Mouse (Mus musculus) frontal cortex, postnatal 10 days (tissue): ENCODE data around the gene Pkd1l1.

Experiments
- DNase-seq, 2 experiments: peaks; one replicate each; pipeline ENCODE4 v3.0.0; 2022; ENCODE audit warnings: low spot score in 2 of 2, mixed read lengths in 1 of 2

Pkd1l1 gene

DNA sequence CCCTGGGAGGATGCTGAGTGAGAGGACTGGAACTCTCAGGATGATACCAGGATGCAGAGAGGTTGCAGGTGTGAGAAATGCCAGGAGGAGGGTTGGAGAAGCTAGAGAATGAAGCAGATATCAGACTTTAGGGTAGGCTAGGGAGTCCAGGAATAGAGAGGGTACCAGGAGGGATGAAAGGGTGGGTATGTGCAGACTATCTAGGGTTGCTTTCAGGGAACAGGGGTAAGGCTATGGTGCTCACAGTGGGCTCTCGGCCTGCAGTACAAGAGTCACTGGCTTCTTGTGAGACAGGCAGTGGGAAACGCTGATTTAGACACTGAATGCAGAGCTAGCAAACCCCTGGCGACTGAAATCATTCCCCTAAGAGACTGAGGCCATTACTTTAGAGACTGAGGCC, at the start of gene Pkd1l1:
Gene Pkd1l1 (minus strand): TSS at position 101 of the 400 bp plus-strand sequence.
- DNase-seq: no peak

GRCm38 (mm10) chr11:9020207-9020606, 47.1 kb upstream of the Pkd1l1 start:
- no peak for DNase-seq

DNA sequence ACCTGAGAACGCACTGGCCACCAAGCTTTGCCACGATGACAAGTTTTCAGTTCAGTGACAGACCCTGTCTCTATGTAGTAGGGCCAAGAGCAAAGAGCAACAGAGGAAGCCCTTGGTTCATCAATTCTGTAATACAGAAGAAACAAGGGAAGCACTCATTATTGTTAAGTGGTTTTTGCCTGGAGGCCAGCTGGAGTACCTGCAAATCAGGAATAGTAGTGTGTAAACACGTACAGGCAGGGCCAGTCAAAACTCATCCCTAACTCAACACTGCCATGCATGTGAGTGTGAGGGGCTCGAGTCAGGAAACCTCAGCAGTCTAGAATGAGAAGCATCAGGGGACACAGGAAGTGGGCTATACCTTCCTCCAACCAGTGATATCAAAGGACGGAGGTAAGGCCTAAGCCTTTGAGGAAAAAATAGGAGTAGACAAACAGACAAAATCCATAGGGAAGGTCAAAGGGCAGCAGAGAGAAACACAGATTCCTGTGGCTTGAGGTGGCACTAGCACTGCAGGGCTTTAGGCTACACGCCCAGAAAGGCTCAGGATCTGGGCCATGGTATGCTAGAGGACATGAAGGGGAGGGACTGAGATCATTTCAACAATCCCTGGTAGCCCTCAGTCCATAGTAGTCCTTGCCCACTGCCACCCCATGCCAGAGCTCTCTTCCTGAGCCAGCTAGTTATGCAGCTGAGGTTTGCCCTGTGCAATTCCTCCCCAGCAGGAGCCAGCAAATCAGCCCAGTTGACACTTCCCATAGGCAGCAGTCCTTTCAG, 45.6 kb upstream of the Pkd1l1 start:
- no peak for DNase-seq

DNA sequence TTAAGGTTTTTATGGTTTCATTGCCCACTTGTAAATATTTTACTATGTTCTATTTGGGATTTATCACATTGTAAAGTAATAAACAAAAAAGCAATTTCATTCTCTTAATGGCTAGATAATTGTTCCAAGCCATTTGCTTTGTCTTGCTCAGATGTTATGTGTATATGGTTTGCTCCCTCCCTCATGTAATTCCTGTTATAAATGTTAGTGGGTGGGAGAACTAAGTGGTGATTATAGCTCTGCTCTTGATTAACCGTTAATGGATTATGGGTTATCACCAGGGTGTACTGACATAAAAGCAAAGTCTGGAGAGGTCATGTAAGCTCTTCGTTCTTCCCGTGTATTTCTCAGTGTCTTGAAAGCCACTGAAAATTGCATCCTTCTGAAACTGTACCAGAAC, 41.7 kb upstream of the Pkd1l1 start:
- DNase-seq: no peak

DNA sequence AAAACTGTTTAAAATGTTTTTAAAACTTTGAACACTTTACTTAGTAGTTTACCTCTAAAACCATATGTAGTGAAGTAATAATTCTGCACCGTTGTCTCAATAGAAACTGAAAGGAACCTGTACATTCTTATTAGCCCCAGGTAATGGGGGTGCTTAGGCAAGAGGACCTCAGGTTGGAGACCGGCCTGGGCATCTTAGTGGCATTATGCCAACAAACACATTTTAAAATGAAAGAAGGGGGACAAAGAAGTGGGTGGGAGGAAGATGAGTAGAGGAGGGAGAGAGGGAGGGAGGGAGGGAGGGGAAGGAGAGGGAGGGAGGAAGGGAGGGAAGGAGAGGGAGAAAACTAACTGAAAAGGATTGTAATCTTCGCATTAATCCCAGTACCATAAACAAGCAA, 38.3 kb upstream of the Pkd1l1 start:
- no peak for DNase-seq

- DNase-seq: peak; percentile 58 to 76
Measured at GRCm38 (mm10) chr11:9010853-9011339, 37.8 kb upstream of the Pkd1l1 start, which contains the start of gene Hus1. Gene Hus1 (minus strand): TSS chr11:9011191.

GRCm38 (mm10) chr11:9010416-9010815, 37.4 kb upstream of the Pkd1l1 start:
- peak in 1 of 2 experiments; percentile 7 for DNase-seq

GRCm38 (mm10) chr11:9008761-9009160, 35.7 kb upstream of the Pkd1l1 start:
- DNase-seq: no peak

GRCm38 (mm10) chr11:8988084-8988483, 15.0 kb upstream of the Pkd1l1 start:
- no peak for DNase-seq

- no peak for DNase-seq
Measured at GRCm38 (mm10) chr11:8986058-8986457, 13.0 kb upstream of the Pkd1l1 start.

DNA sequence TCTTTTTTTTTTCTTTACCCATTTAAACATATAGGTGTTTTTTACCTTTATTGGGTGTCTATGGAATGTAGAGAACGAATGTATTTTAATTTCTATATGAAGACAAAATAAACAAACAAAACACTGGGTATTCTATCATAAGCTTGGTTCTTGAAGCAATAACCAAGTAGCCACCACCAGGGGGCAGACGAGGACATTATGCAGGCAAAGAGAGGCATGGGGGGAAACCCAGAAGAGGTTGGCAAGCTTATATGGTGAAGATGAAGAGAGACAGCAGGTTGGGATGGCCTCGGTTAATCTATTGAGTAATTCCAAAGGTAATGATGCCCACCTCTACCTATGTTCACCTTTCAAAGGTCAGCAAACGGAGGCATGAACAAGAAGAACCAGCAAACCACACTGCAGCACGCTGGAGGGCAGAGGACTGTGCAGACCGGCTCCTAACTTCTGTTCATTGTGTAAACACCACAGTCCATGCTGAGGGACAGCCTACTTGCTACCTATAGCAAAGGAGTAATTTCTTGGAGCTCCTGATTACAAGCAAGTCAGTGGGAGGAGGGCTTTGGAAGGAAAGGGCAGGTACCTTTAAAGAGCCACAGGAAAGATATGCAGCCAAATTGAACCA, 10.3 kb upstream of the Pkd1l1 start:
- peak; percentile 13 to 50 for DNase-seq

DNA sequence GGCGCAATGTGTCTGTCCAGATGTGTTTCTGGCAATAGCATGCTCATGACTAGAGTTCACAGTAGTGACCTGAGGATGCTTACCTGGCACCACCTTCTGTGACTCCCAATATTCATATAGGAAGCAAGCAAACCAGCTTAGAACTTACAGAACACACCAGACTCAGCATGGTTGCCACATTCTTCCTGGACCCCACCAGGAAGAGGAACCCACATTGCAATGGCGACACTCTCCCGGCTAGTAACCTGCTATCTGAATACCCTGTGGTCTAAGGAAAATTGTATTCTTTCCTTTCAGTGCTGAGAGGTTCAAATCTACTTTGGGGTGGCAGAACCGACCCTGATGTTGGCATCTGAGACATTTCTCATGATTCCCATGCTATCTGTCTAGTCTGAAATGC, 5.1 kb upstream of the Pkd1l1 start:
- no peak for DNase-seq

DNA sequence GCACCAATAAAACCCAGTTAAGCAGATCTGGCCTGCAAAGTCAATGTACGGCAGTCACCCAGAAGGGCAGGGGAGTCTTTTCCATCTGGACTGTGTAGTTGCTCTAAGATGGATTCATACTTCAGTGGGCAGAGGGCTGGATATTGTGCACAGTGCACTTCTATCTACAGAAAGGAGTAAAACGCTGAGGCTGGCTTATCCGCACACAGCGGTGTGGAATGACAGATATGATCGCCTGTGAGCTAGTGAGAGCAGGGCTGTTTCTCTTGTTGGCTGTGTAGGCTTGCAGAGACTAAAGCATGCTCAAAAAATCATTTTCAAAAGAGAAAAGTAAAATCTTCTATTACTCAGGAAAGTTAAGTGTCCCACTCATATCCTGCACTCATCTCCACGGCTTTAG, 973 bp downstream of the Pkd1l1 start:
- no peak for DNase-seq

- DNase-seq: no peak
Measured at GRCm38 (mm10) chr11:8970509-8970908, 2.6 kb downstream of the Pkd1l1 start.

DNA sequence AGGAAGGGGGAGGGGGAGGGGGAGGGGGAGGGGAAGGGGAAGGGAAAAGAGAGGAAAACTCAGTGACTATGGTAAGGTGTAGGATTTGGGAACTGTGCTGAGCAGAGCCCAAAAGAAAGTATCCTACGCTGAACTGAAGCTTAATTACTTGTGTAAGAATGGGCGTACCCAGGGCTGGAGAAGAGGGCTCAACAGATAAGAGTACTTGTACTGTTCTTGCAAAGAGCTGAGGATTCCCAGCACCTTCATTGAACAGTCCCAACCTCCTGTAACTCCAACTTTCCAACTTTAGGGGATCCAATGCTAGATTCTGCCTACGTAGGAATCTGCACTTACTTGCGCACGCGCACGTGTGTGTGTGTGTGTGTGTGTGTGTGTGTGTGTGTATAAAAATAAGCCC, 5.0 kb downstream of the Pkd1l1 start:
- no peak for DNase-seq

DNA sequence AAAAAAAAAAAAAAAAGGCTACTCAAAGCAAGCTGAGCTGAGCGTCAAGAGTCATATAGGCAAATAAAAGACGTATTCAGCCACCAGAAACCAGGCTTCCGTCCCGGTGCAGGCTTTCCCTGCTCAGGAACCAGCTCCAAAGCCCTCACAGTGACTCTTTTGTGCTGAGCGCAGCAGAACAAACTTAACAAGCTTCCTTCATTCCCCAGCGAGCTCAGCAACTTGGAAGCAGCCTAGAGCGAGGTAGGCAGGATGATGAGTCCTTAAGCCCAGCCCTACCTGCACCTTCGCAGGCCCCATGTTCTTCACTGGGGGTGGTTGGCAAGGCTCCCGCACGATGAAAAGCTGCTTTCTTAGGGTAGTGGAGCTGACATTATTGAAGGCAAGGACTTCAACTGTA, 14.5 kb downstream of the Pkd1l1 start:
- peak; percentile 22 to 32 for DNase-seq

DNA sequence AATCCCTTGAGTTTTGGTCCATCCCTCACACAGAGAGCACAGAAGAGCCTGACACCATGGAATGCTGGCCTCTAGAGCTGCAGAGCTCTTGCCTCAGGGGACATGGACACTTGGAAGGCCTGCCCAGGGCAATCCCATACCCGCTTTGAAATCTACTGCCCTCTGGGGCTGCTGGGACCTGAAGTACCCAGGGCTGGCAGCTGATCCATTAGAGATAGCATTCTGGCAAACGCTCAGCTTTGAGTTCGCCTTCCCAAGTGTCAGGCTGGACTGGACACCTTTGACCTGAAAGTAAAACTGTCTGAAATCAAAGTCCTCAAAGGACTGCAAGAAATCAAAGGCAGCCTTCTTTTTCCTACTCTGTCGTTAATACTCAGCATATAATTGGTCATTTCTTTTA, 15.0 kb downstream of the Pkd1l1 start:
- DNase-seq: no peak

- DNase-seq: no peak
Measured at GRCm38 (mm10) chr11:8957023-8957422, 16.0 kb downstream of the Pkd1l1 start.

DNA sequence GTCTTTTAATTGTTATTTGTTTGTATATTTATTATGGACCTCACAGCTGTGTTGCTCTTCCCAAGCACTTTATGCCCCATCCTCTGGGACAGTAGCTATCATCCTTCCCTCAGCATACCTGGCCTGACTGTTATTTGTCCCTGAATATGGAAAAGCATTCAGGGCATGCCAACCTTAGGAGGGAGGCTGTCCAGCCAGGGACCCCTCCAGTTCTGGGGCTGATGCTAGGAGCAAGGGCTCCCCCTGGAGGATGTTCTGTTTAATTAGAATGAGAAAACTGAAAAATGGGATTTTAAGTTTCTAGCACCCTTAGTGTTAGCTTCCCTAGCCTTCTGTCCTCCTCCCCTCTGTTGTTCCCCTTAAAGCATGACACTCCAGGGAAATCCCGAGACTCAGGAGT, 17.4 kb downstream of the Pkd1l1 start:
- DNase-seq: peak in 1 of 2 experiments; percentile 30

GRCm38 (mm10) chr11:8949765-8950430, 23.2 kb downstream of the Pkd1l1 start:
- DNase-seq: no peak

- no peak for DNase-seq
Measured at GRCm38 (mm10) chr11:8948871-8949270, 24.2 kb downstream of the Pkd1l1 start.

DNA sequence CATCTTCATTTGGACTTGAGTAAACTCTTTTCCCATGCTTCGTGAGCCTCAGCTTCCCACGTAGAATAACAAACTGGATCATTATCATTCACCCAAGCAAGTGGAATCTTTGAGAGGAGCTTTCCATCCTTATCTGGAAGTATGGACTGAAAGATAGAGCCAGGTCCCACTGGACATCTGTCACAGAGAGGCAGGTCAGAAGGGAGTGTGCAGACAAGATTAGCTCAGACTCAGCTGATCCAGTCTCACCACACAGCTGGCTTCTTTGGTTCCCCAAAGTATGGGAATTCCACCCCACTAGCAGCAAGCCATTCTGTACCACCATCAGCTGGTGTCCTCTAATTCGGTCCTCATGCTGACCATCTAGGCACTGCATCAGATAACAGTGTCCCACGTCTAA, 29.0 kb downstream of the Pkd1l1 start:
- no peak for DNase-seq

- no peak for DNase-seq
Measured at GRCm38 (mm10) chr11:8942446-8942845, 30.6 kb downstream of the Pkd1l1 start.
